In the genomic region with DNA sequence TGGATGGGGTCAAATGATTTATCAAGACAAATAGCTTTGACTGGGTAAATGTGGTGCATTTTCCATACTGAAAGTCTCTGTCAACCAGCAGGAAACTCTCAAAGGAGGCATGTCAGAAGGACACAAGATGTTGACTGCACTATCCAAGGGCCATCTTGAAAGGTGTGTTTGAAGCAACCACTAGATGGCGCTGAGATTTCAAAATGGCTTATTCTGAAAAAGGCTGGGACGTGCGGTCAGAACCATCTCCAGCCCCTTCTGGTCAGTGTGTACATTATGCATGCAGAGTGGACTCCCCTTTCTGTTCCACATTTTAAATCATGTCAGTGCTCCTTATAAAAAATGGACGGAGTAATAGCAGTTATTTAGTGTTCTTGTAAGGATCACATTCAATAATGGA, we compare ENCODE assay signal across 8 mouse cellular contexts.
A peak's percentile ranks its signal among the peaks of the same experiment; 100 is the strongest.
DNase-seq lines count a peak whose midpoint lies in the region; ATAC-seq lines count a peak whose summit lies in the region.

No protein-coding gene starts in this region.

- DNase-seq in adrenal gland, adult (ENCODE audit: inconsistent age in 2 of 2, low spot score in 1 of 2) = peak; percentile 15 to 79
- DNase-seq in adrenal gland, postnatal 4 days (ENCODE audit: low spot score in 2 of 2) = no peak
- peak; percentile 29 for DNase-seq in urinary bladder, postnatal 25 days (ENCODE audit: low spot score)
- DNase-seq in urinary bladder, postnatal 4 days (ENCODE audit: low spot score in 2 of 2) = no peak
- peak; percentile 58 for DNase-seq in hindbrain, embryonic 10.5 days (ENCODE audit: low spot score)
- DNase-seq in layer of hippocampus, postnatal 10 days (ENCODE audit: low spot score in 2 of 2) = peak; percentile 37 to 41
- peak; percentile 96 for DNase-seq in midbrain, embryonic 11.5 days (ENCODE audit: low spot score, missing footprints)
- DNase-seq in natural killer cell, adult 2 months (ENCODE audit: low spot score in 2 of 2) = no peak

- H3K27ac ChIP-seq in hindbrain, embryonic 10.5 days = no peak overlapping the region
- no peak overlapping the region for H3K27ac ChIP-seq in midbrain, embryonic 11.5 days (ENCODE audit: low read depth, low read length)

- WGBS in hindbrain, embryonic 10.5 days = 11% methylated on average over 4 of the region's 4 CpGs
- WGBS in midbrain, embryonic 11.5 days = 7% methylated on average over 4 of the region's 4 CpGs

- no peaks in the 10 kb centered on the region for H3K9me3 ChIP-seq in hindbrain, embryonic 10.5 days
- H3K9me3 ChIP-seq in midbrain, embryonic 11.5 days (ENCODE audit: control insufficient read depth, low read length) = no peaks in the 10 kb centered on the region

- H3K4me1 ChIP-seq in hindbrain, embryonic 10.5 days (replicated peaks) = no peaks in the 10 kb centered on the region
- H3K4me1 ChIP-seq in midbrain, embryonic 11.5 days (ENCODE audit: control insufficient read depth, insufficient read depth, low read length) = peaks cover 3% of the 10 kb centered on the region; the same call in 1 of the 2 replicates

- H3K4me3 ChIP-seq in hindbrain, embryonic 10.5 days = no peak overlapping the region
- H3K4me3 ChIP-seq in midbrain, embryonic 11.5 days (ENCODE audit: low read depth, low read length) = no peak overlapping the region

- no peak overlapping the region for H3K4me2 ChIP-seq in midbrain, embryonic 11.5 days

- ATAC-seq in midbrain, embryonic 11.5 days (ENCODE audit: low FRiP score) = peak; percentile 78

- H3K27me3 ChIP-seq in hindbrain, embryonic 10.5 days (ENCODE audit: insufficient read depth, poor library complexity, severe bottlenecking) = no peaks in the 10 kb centered on the region
- H3K27me3 ChIP-seq in midbrain, embryonic 11.5 days (ENCODE audit: control insufficient read depth, insufficient read depth, low read length) = no peaks in the 10 kb centered on the region

- H3K36me3 ChIP-seq in hindbrain, embryonic 10.5 days = no peaks in the 10 kb centered on the region
- no peaks in the 10 kb centered on the region for H3K36me3 ChIP-seq in midbrain, embryonic 11.5 days (ENCODE audit: control insufficient read depth, insufficient read depth, low read length)

- no peak overlapping the region for H3K9ac ChIP-seq in midbrain, embryonic 11.5 days (ENCODE audit: low read length)

Comparison
In these comparisons a context has a peak if more than half of its experiments do, and no peak if none do; other contexts are left out.
1. DNase-seq: peak in adrenal gland, adult (2 of 2), urinary bladder, postnatal 25 days (single experiment), hindbrain, embryonic 10.5 days (single experiment), layer of hippocampus, postnatal 10 days (2 of 2) and midbrain, embryonic 11.5 days (single experiment); none in adrenal gland, postnatal 4 days (0 of 2), urinary bladder, postnatal 4 days (0 of 2) and natural killer cell, adult 2 months (0 of 2).